Mouse (Mus musculus) cerebellum, adult 2 months (tissue): Measurements from ENCODE around the gene Ccdc102a. TPM values are rescaled to one million over a fixed set of nuclear protein-coding genes. Genes with fewer than 3 reads are reported as not detected.

Experiments
- DNase-seq, 2 experiments: peaks; one replicate each; pipeline ENCODE4 v3.0.0; 2021
- H3K27ac ChIP-seq: fragments of 200-500 bp; 2 replicates; pipeline ENCODE4 v1.5.1; 2012; ENCODE audit warnings: low read length, control low read depth, inconsistent platforms; ENCODE audit not compliant: insufficient read depth
- H3K27me3 ChIP-seq: fragments of 200-500 bp; 2 replicates; pipeline ENCODE4 v1.6.1; 2012; ENCODE audit warnings: inconsistent platforms, mild to moderate bottlenecking, low read length, moderate library complexity; ENCODE audit not compliant: control insufficient read depth, insufficient read depth
- H3K4me1 ChIP-seq: fragments of 200-500 bp; 2 replicates; pipeline ENCODE4 v1.6.1; 2011; ENCODE audit warnings: low read length; ENCODE audit not compliant: control insufficient read depth, insufficient read depth
- H3K4me3 ChIP-seq: fragments of 200-500 bp; replicated peaks from 2 replicates; pipeline ENCODE3; 2011; ENCODE audit warnings: mild to moderate bottlenecking, low read depth, low read length, control low read depth; ENCODE audit not compliant: insufficient read depth
- CTCF ChIP-seq: fragments of 200-500 bp; IDR thresholded peaks from 2 replicates; pipeline ENCODE4 v1.5.1; 2011; ENCODE audit warnings: low read depth, mild to moderate bottlenecking, control low read depth, low read length, moderate library complexity, borderline replicate concordance; ENCODE audit not compliant: insufficient read depth
- POLR2A ChIP-seq: fragments of 200-500 bp; IDR thresholded peaks from 2 replicates; pipeline ENCODE4 v1.6.1; 2011; ENCODE audit warnings: low read length, control low read depth, borderline replicate concordance; ENCODE audit not compliant: insufficient read depth
- WGBS: fragments of 180-500 bp; shearing (Covaris S2); methylation state at CpG from one replicate; pipeline ENCODE4 v1.1.7; 2018; 5-methylcytosine and 5-hydroxymethylcytosine counted together
- polyA plus RNA-seq: library from polyadenylated mRNA; depleted of rRNA; stranded (reverse); fragments of >200 nt; gene quantifications from 2 replicates; pipeline ENCODE4 v1.2.3, GENCODE M21; 2012

Gene Ccdc102a
- polyA plus RNA-seq, 1 experiment = 3.0 TPM

DNA sequence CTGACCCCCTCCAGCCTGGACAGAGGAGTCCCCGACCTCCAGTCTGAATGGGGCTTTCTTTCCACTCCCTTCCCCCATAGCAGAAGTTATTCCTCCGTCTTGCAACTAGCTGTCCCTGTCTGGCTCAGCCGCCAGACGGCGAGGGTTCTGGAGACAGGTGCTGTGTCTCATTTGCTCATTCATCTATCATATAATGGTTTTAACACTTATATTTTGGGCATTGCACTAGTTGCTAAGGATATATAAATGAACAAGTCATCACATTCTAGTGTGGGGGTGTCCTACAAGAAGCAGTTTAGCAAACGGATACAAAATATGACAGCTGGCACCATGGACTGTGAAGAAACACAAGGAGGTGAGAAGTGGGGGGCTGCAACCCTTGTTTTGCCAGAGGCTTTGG, 27.3 kb upstream of the Ccdc102a start:
- 37% methylated on average over 6 of the region's 6 CpGs for WGBS
- H3K27me3 ChIP-seq = no peaks in the 10 kb centered on the region
- no peak for DNase-seq
- H3K27ac ChIP-seq = no peak overlapping the region
- TF ChIP-seq POLR2A (no peak), CTCF (no peak)
- no peaks in the 10 kb centered on the region for H3K4me1 ChIP-seq
- H3K4me3 ChIP-seq = no peak overlapping the region

DNA sequence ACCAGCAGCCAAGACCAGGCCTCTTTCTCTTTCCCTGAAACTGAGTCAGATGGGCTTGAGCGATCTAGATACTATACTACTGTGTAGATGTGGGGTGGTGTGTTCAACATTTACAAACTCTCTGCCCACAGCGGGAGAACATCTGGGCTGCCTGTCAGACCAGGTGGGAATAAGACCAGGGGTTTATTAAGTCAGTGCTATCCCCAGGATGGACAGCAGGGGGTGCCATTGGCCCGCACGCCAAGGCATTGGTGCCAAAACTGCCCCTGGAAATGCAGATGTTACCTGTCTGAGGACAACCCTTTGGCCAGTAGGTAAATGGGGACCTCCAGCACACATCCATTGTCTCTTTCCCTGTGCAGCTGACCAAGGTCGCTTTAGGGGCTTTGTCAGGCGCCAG, 24.7 kb upstream of the Ccdc102a start:
- DNase-seq = peak; percentile 14 to 43
- TF ChIP-seq POLR2A (no peak), CTCF (peak; percentile 74)
- WGBS = 21% methylated on average over 6 of the region's 6 CpGs

DNA sequence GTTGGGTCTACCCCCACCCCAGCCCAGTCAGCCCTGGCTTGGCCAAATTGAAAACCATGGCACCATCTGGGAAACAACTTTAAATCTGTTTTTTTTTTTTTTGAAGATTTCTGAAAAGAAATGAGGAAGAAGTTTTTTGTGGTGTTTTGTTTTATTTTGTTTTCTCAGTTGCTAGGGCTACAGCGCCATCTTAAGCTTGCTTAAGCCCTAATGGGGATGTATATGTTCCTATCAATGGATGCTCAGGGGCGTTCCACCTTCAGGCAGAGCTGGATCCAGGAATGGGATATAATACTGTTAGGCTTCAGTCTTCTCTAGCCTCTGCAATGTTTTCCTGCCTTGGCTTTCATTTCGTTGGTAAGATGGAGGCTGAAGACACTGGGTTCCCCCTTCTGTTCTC, 17.3 kb upstream of the Ccdc102a start:
- Histone ChIP-seq H3K4me1 (no peaks in the 10 kb centered on the region), H3K4me3 (no peak overlapping the region), H3K27ac (no peak overlapping the region), H3K27me3 (no peaks in the 10 kb centered on the region)
- no peak for TF ChIP-seq CTCF
- TF ChIP-seq POLR2A = no peak
- 88% methylated on average over 3 of the region's 3 CpGs for WGBS
- no peak for DNase-seq

More for the DNA sequence above, 24.7 kb upstream of the Ccdc102a start:
- no peak overlapping the region for H3K4me3 ChIP-seq
- H3K4me1 ChIP-seq = no peaks in the 10 kb centered on the region
- no peak overlapping the region for H3K27ac ChIP-seq
- no peaks in the 10 kb centered on the region for H3K27me3 ChIP-seq

DNA sequence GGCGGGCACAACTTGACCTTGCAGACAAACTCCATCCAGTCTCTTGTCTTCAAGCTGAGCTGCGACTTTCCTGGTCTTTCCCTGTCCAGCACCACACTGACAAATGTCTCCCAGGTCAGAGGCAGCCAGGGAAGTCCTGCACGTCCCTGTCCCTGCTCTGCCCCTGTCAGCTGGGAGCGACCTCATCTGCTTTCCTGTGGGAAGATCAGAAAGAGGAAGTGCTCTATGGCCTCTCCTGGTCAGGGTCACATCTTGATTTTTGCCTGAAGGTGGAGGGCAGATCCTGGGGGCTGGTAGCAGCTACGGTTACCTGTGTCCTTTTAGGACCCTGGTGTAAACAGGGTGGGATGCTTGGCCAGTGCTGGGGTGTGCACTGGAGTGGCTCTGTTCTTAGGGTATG, 16.0 kb upstream of the Ccdc102a start:
- H3K27ac ChIP-seq = no peak overlapping the region
- H3K27me3 ChIP-seq = no peaks in the 10 kb centered on the region
- H3K4me3 ChIP-seq = no peak overlapping the region
- no peak for DNase-seq
- H3K4me1 ChIP-seq = no peaks in the 10 kb centered on the region
- TF ChIP-seq CTCF (no peak), POLR2A (no peak)
- WGBS = 75% methylated on average over 5 of the region's 5 CpGs

- no peaks in the 10 kb centered on the region for H3K27me3 ChIP-seq
- no peak overlapping the region for H3K4me3 ChIP-seq
- no peak overlapping the region for H3K27ac ChIP-seq
- H3K4me1 ChIP-seq = no peaks in the 10 kb centered on the region
- TF ChIP-seq CTCF (no peak), POLR2A (no peak)
- 92% methylated on average over 3 of the region's 3 CpGs for WGBS
- DNase-seq = no peak
Observed at GRCm38 (mm10) chr8:94928227-94928626, 10.3 kb upstream of the Ccdc102a start.

- Histone ChIP-seq H3K4me1 (no peaks in the 10 kb centered on the region), H3K27me3 (no peaks in the 10 kb centered on the region), H3K27ac (no peak within 1 kb of the TSS), H3K4me3 (no peak within 1 kb of the TSS)
- 43% methylated on average over 8 of the region's 8 CpGs for WGBS
- TF ChIP-seq POLR2A = no peak
- no peak for TF ChIP-seq CTCF
- no peak for DNase-seq
Observed at GRCm38 (mm10) chr8:94923405-94923804, 5.5 kb upstream of the Ccdc102a start, which contains the start of gene Adgrg5. Gene Adgrg5, plus strand, starts transcription at chr8:94923694.

DNA sequence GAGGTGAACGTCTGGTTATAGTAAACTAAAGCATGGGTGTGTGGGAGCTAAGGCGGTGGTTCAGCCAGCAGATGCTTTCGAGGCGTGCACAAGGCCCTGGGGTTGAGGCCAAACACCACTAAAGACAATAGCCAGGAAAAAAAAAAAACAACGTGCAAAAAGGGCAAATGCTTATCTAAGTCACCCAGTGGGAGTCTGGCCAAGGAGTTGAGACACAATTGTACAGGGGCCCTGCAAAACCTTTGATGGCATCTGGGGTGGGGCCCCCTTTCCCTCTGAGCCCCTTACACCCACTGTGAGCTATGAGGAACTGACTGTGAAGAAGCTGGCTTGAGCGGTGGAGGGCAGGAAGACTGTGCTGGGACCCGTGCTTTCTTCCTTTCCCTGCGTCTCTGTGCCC, 4.7 kb upstream of the Ccdc102a start:
- TF ChIP-seq POLR2A (no peak), CTCF (no peak)
- DNase-seq = no peak
- Histone ChIP-seq H3K4me1 (no peaks in the 10 kb centered on the region), H3K4me3 (no peak overlapping the region), H3K27me3 (no peaks in the 10 kb centered on the region), H3K27ac (no peak overlapping the region)
- WGBS = 30% methylated on average over 8 of the region's 8 CpGs

DNA sequence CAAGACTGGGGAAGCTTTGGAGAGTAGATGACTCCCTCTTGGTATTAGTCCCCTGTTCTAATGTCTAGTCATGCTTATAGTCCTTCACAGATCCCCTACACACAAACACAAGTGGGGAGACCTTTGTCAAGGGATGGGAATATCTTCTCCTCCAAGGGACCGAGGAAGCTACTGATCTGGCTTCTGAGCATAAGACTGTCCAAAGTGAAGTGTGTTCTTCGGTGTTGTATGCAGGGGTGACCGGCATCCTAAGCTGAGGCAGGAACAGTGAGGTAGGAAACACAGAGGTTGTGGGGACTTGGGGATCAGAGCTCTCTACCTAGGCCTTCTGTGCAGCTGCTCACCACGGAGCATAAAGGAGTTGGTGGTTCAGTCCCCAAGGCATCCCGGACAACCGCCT, 4.3 kb upstream of the Ccdc102a start:
- TF ChIP-seq CTCF = no peak
- TF ChIP-seq POLR2A = no peak
- Histone ChIP-seq H3K27me3 (no peaks in the 10 kb centered on the region), H3K4me3 (no peak overlapping the region), H3K4me1 (no peaks in the 10 kb centered on the region), H3K27ac (no peak overlapping the region)
- DNase-seq = no peak
- 64% methylated on average over 6 of the region's 6 CpGs for WGBS
